Mouse (Mus musculus) ES-Bruce4 (cell line): ENCODE measurements around the gene Cd4.

Experiments used
- CTCF ChIP-seq: IDR thresholded peaks from one replicate; pipeline ENCODE4 v1.8.1; 2011; ENCODE audit warnings: low read depth, low read length
- POLR2A ChIP-seq: IDR thresholded peaks from one replicate; pipeline ENCODE4 v1.8.1; 2011; ENCODE audit warnings: low read length; ENCODE audit not compliant: insufficient read depth

DNA sequence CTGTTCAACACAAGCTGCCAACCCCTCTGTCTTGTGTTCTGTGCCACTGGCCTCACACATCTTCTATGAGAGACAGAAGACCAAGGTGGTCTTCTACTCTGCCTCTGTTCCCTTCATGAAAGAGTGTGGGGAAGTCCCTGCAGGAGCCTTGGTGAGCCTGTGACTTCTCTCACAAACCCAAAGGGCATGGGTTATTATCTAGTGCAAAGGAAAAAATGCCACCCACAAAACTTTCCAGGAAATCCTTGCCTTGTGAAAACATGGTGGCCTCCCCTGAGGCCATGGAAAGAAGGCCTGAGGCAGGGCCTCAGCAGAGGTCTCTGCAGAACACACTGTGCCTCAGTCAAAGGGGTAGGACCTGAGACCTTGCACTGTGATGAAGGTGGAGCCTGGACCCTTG, 13.8 kb upstream of the Cd4 start:
- TF ChIP-seq POLR2A (no peak), CTCF (no peak)
